Mouse (Mus musculus) left cerebral cortex, postnatal 10 days (tissue): ENCODE data around the gene Apba2. TPM values are rescaled to one million over a fixed set of nuclear protein-coding genes. Genes with fewer than 3 reads are reported as not detected.

Experiments
- DNase-seq, 2 experiments: peaks; one replicate each; pipeline ENCODE4 v3.0.0; 2021 to 2022; ENCODE audit warnings: low spot score in 2 of 2, mixed read lengths in 1 of 2; ENCODE audit errors: extremely low spot score in 1 of 2
- intact Hi-C: fragments of 180-260 bp; cut with DNase I; formaldehyde crosslinking; loops from one replicate; pipeline ENCODE4 v1.15.1; 2025
- total RNA-seq, 2 experiments: library from RNA; stranded (reverse); gene quantifications; 2 replicates each; pipeline ENCODE4 v1.2.3; 2021

Gene Apba2
- total RNA-seq, 2 experiments from 2014 or later = 226 to 235 TPM

GRCm38 (mm10) chr7:64743610-64744009, 242.1 kb downstream of the Apba2 start:
- no peak for DNase-seq
- intact Hi-C loops = loop anchor here (5.0 to 10.0 kb wide), 4 partner anchors 241 to 989 kb away; partner anchors contain the start of genes Apba2, Mcee and Mphosph10

GRCm38 (mm10) chr7:64751465-64751864, 250.0 kb downstream of the Apba2 start:
- DNase-seq = peak; percentile 66 to 78
- intact Hi-C loops = no loop called here

- intact Hi-C loops = no loop called here
- DNase-seq = no peak
These were observed 250.6 kb downstream of the Apba2 start for GRCm38 (mm10) chr7:64752133-64752532.

- intact Hi-C loops = no loop called here
- no peak for DNase-seq
These were observed 252.2 kb downstream of the Apba2 start for GRCm38 (mm10) chr7:64753678-64754077.

GRCm38 (mm10) chr7:64754161-64754560, 252.7 kb downstream of the Apba2 start:
- no peak for DNase-seq
- intact Hi-C loops = no loop called here

- intact Hi-C loops = no loop called here
- no peak for DNase-seq
These were observed 253.6 kb downstream of the Apba2 start for GRCm38 (mm10) chr7:64755141-64755540.

GRCm38 (mm10) chr7:64765595-64765994, 264.1 kb downstream of the Apba2 start:
- intact Hi-C loops = no loop called here
- DNase-seq = no peak

GRCm38 (mm10) chr7:64769768-64770167, 268.3 kb downstream of the Apba2 start:
- DNase-seq = no peak
- intact Hi-C loops = no loop called here

- intact Hi-C loops = no loop called here
- no peak for DNase-seq
These were observed 269.4 kb downstream of the Apba2 start for GRCm38 (mm10) chr7:64770779-64771390.

GRCm38 (mm10) chr7:64773465-64773864, 272.0 kb downstream of the Apba2 start:
- no peak for DNase-seq
- intact Hi-C loops = no loop called here

- intact Hi-C loops = no loop called here
- DNase-seq = no peak
These were observed 275.4 kb downstream of the Apba2 start for GRCm38 (mm10) chr7:64776708-64777489.

GRCm38 (mm10) chr7:64779501-64779900, 278.0 kb downstream of the Apba2 start:
- intact Hi-C loops = no loop called here
- peak in 1 of 2 experiments; percentile 28 for DNase-seq

GRCm38 (mm10) chr7:64785040-64785439, 283.5 kb downstream of the Apba2 start:
- intact Hi-C loops = no loop called here

GRCm38 (mm10) chr7:64791145-64791544, 289.6 kb downstream of the Apba2 start:
- no peak for DNase-seq
- intact Hi-C loops = no loop called here

More at GRCm38 (mm10) chr7:64785040-64785439, 283.5 kb downstream of the Apba2 start:
- no peak for DNase-seq

- intact Hi-C loops = no loop called here
- no peak for DNase-seq
These were observed 290.5 kb downstream of the Apba2 start for GRCm38 (mm10) chr7:64792031-64792430.

- intact Hi-C loops = no loop called here
- DNase-seq = no peak
These were observed 294.0 kb downstream of the Apba2 start for GRCm38 (mm10) chr7:64795554-64795953.

Other genes with a start within 250 kb of the Apba2 start
- 10 to 100 TPM; 14.5 to 16.9 TPM for gene Mtmr10, start 214.1 kb upstream of the Apba2 start, total RNA-seq
- 1 to 10 TPM; 8.4 to 8.7 TPM for gene Fan1, start 127.6 kb upstream of the Apba2 start, total RNA-seq
- gene Mphosph10, start 109.4 kb upstream of the Apba2 start, total RNA-seq = 10 to 100 TPM; 18.5 to 18.6 TPM
- gene Mcee, start 109.1 kb upstream of the Apba2 start, total RNA-seq = 10 to 100 TPM; 35.1 to 38.9 TPM